Mouse (Mus musculus): Measurements from ENCODE around the gene Ankrd27. TPM values are rescaled to one million over a fixed set of nuclear protein-coding genes. Genes with fewer than 3 reads are reported as not detected.
A peak's percentile ranks its signal among the peaks of the same experiment; 100 is the strongest.

The Ankrd27 gene
- polyA plus RNA-seq, 1 experiment from 2014 or later, result 16.4 TPM

GRCm38 (mm10) chr7:35585191-35586054 is 621 bp upstream of the Ankrd27 start, which contains the start of gene Rgs9bp:
Gene Rgs9bp, minus strand, starts transcription at chr7:35585582.
- under 1% methylated on average over 45 of the region's 45 CpGs for WGBS
- Histone ChIP-seq H3K4me2 (peak within 1 kb of the TSS; percentile 97), H3K4me3 (peak within 1 kb of the TSS; percentile 72), H3K27ac (replicated peaks) (peak within 1 kb of the TSS; percentile 74), H3K9ac (peak within 1 kb of the TSS; percentile 76), H3K4me1 (replicated peaks) (peaks cover 34% of the 10 kb centered on the region), H3K9me3 (no peaks in the 10 kb centered on the region), H3K27me3 (peaks cover 44% of the 10 kb centered on the region), H3K36me3 (no peaks in the 10 kb centered on the region)
- peak; percentile 68 for ATAC-seq (ENCODE audit: low read depth)

GRCm38 (mm10) chr7:35586906-35587445 is 932 bp downstream of the Ankrd27 start:
- peak overlapping the region; percentile 97 for H3K4me2 ChIP-seq
- WGBS, result 24% methylated on average over 15 of the region's 15 CpGs
- H3K4me3 ChIP-seq, result peak overlapping the region; percentile 72
- peaks cover 34% of the 10 kb centered on the region for H3K27me3 ChIP-seq
- peak overlapping the region; percentile 76 for H3K9ac ChIP-seq
- H3K9me3 ChIP-seq, result no peaks in the 10 kb centered on the region
- H3K36me3 ChIP-seq, result peaks cover under 1% of the 10 kb centered on the region; the same call in 1 of the 2 replicates
- H3K4me1 ChIP-seq (replicated peaks), result peaks cover 34% of the 10 kb centered on the region
- no peak overlapping the region for H3K27ac ChIP-seq (replicated peaks)
- no peak for ATAC-seq (ENCODE audit: low read depth)

- Histone ChIP-seq H3K27me3 (peaks cover 26% of the 10 kb centered on the region), H3K4me1 (replicated peaks) (peaks cover 34% of the 10 kb centered on the region), H3K9ac (no peak overlapping the region), H3K4me3 (no peak overlapping the region), H3K36me3 (peaks cover 7% of the 10 kb centered on the region; the same call in 1 of the 2 replicates), H3K9me3 (no peaks in the 10 kb centered on the region), H3K27ac (replicated peaks) (no peak overlapping the region), H3K4me2 (no peak overlapping the region)
- 81% methylated on average over 5 of the region's 5 CpGs for WGBS
- ATAC-seq (ENCODE audit: low read depth), result no peak
Observed at GRCm38 (mm10) chr7:35587728-35588127, 1.7 kb downstream of the Ankrd27 start.

- Histone ChIP-seq H3K4me2 (no peak overlapping the region), H3K9ac (no peak overlapping the region), H3K36me3 (peaks cover 19% of the 10 kb centered on the region), H3K4me3 (no peak overlapping the region), H3K9me3 (no peaks in the 10 kb centered on the region), H3K27ac (replicated peaks) (no peak overlapping the region), H3K27me3 (peaks cover 15% of the 10 kb centered on the region), H3K4me1 (replicated peaks) (peaks cover 34% of the 10 kb centered on the region)
- 90% methylated on average over 9 of the region's 9 CpGs for WGBS
- ATAC-seq (ENCODE audit: low read depth), result no peak
Observed at GRCm38 (mm10) chr7:35588680-35589428, 2.8 kb downstream of the Ankrd27 start.

GRCm38 (mm10) chr7:35589485-35589884 is 3.4 kb downstream of the Ankrd27 start:
- no peak for ATAC-seq (ENCODE audit: low read depth)
- no peak overlapping the region for H3K9ac ChIP-seq
- H3K27ac ChIP-seq (replicated peaks), result no peak overlapping the region
- 88% methylated on average over 7 of the region's 7 CpGs for WGBS
- H3K4me3 ChIP-seq, result no peak overlapping the region
- peaks cover 22% of the 10 kb centered on the region for H3K36me3 ChIP-seq
- H3K4me1 ChIP-seq (replicated peaks), result peaks cover 28% of the 10 kb centered on the region
- no peaks in the 10 kb centered on the region for H3K9me3 ChIP-seq
- H3K27me3 ChIP-seq, result peaks cover 9% of the 10 kb centered on the region
- H3K4me2 ChIP-seq, result no peak overlapping the region

GRCm38 (mm10) chr7:35590731-35591191 is 4.7 kb downstream of the Ankrd27 start:
- Histone ChIP-seq H3K4me1 (replicated peaks) (peaks cover 18% of the 10 kb centered on the region), H3K9me3 (no peaks in the 10 kb centered on the region), H3K4me2 (no peak overlapping the region), H3K4me3 (no peak overlapping the region), H3K9ac (no peak overlapping the region), H3K36me3 (peaks cover 30% of the 10 kb centered on the region), H3K27ac (replicated peaks) (peak overlapping the region; percentile 30), H3K27me3 (no peaks in the 10 kb centered on the region)
- 73% methylated on average over 10 of the region's 10 CpGs for WGBS
- no peak for ATAC-seq (ENCODE audit: low read depth)

GRCm38 (mm10) chr7:35594311-35594710 is 8.3 kb downstream of the Ankrd27 start:
- ATAC-seq (ENCODE audit: low read depth), result no peak
- H3K4me3 ChIP-seq, result no peak overlapping the region
- no peak overlapping the region for H3K27ac ChIP-seq (replicated peaks)
- peaks cover 2% of the 10 kb centered on the region; the same call in 1 of the 2 replicates for H3K4me1 ChIP-seq (replicated peaks)
- peaks cover 42% of the 10 kb centered on the region for H3K36me3 ChIP-seq
- no peak overlapping the region for H3K9ac ChIP-seq
- no peak overlapping the region for H3K4me2 ChIP-seq
- H3K9me3 ChIP-seq, result no peaks in the 10 kb centered on the region
- WGBS, result 92% methylated on average over 5 of the region's 5 CpGs
- no peaks in the 10 kb centered on the region for H3K27me3 ChIP-seq

GRCm38 (mm10) chr7:35599492-35599891 is 13.4 kb downstream of the Ankrd27 start:
- ATAC-seq (ENCODE audit: low read depth), result no peak
- Histone ChIP-seq H3K27me3 (no peaks in the 10 kb centered on the region), H3K9ac (no peak overlapping the region), H3K4me1 (replicated peaks) (no peaks in the 10 kb centered on the region), H3K4me2 (no peak overlapping the region), H3K36me3 (peaks cover 46% of the 10 kb centered on the region), H3K4me3 (no peak overlapping the region), H3K27ac (replicated peaks) (no peak overlapping the region), H3K9me3 (no peaks in the 10 kb centered on the region)
- WGBS, result 95% methylated on average over 9 of the region's 9 CpGs

- no peak overlapping the region for H3K27ac ChIP-seq (replicated peaks)
- peaks cover 48% of the 10 kb centered on the region for H3K36me3 ChIP-seq
- H3K9me3 ChIP-seq, result no peaks in the 10 kb centered on the region
- H3K4me3 ChIP-seq, result no peak overlapping the region
- no peak for ATAC-seq (ENCODE audit: low read depth)
- H3K9ac ChIP-seq, result no peak overlapping the region
- H3K4me2 ChIP-seq, result no peak overlapping the region
- H3K4me1 ChIP-seq (replicated peaks), result no peaks in the 10 kb centered on the region
- 96% methylated on average over 10 of the region's 10 CpGs for WGBS
- no peaks in the 10 kb centered on the region for H3K27me3 ChIP-seq
Observed at GRCm38 (mm10) chr7:35600031-35600430, 14.0 kb downstream of the Ankrd27 start.

- Histone ChIP-seq H3K9ac (no peak overlapping the region), H3K4me2 (no peak overlapping the region), H3K27ac (replicated peaks) (no peak overlapping the region), H3K27me3 (no peaks in the 10 kb centered on the region), H3K4me3 (no peak overlapping the region), H3K9me3 (no peaks in the 10 kb centered on the region), H3K4me1 (replicated peaks) (no peaks in the 10 kb centered on the region), H3K36me3 (peaks cover 46% of the 10 kb centered on the region)
- 93% methylated on average over 6 of the region's 6 CpGs for WGBS
- ATAC-seq (ENCODE audit: low read depth), result no peak
Observed at GRCm38 (mm10) chr7:35601106-35601505, 15.1 kb downstream of the Ankrd27 start.

- WGBS, result 94% methylated on average over 5 of the region's 5 CpGs
- no peak overlapping the region for H3K27ac ChIP-seq (replicated peaks)
- H3K27me3 ChIP-seq, result no peaks in the 10 kb centered on the region
- H3K4me3 ChIP-seq, result no peak overlapping the region
- no peaks in the 10 kb centered on the region for H3K9me3 ChIP-seq
- H3K36me3 ChIP-seq, result peaks cover 52% of the 10 kb centered on the region
- ATAC-seq (ENCODE audit: low read depth), result no peak
- H3K4me2 ChIP-seq, result no peak overlapping the region
- H3K4me1 ChIP-seq (replicated peaks), result no peaks in the 10 kb centered on the region
- H3K9ac ChIP-seq, result no peak overlapping the region
Observed at GRCm38 (mm10) chr7:35602766-35603165, 16.7 kb downstream of the Ankrd27 start.

- Histone ChIP-seq H3K4me3 (no peak overlapping the region), H3K36me3 (peaks cover 77% of the 10 kb centered on the region), H3K4me2 (no peak overlapping the region), H3K27me3 (no peaks in the 10 kb centered on the region), H3K27ac (replicated peaks) (no peak overlapping the region), H3K9me3 (no peaks in the 10 kb centered on the region), H3K9ac (no peak overlapping the region), H3K4me1 (replicated peaks) (no peaks in the 10 kb centered on the region)
- no peak for ATAC-seq (ENCODE audit: low read depth)
- WGBS, result 91% methylated on average over 10 of the region's 10 CpGs
Observed at GRCm38 (mm10) chr7:35606816-35607215, 20.8 kb downstream of the Ankrd27 start.
